Mouse (Mus musculus): ENCODE results near the gene Rasl10a. TPM values are rescaled to one million over a fixed set of nuclear protein-coding genes. Genes with fewer than 3 reads are reported as not detected.

Rasl10a gene
- total and polyA plus RNA-seq, 2 experiments from 2014 or later, result 2.3 to 5.3 TPM

GRCm38 (mm10) chr11:5037146-5037854, 20.6 kb upstream of the Rasl10a start:
- H3K36me3 ChIP-seq (ENCODE audit: insufficient read depth), result peaks cover 94% of the 10 kb centered on the region
- H3K4me1 ChIP-seq (ENCODE audit: insufficient read depth), result no peaks in the 10 kb centered on the region
- no peak overlapping the region for H3K4me3 ChIP-seq (ENCODE audit: low read depth, low read length)
- no peak overlapping the region for H3K27ac ChIP-seq (ENCODE audit: low read depth, low read length)
- H3K4me2 ChIP-seq (ENCODE audit: low read depth), result no peak overlapping the region
- DNase-seq, result no peak
- no peaks in the 10 kb centered on the region for H3K9me3 ChIP-seq (ENCODE audit: low read length)
- ATAC-seq, result no peak
- no peak overlapping the region for H3K9ac ChIP-seq
- H3K27me3 ChIP-seq (ENCODE audit: insufficient read depth, low read length), result no peaks in the 10 kb centered on the region
- WGBS, result 84% methylated on average over 8 of the region's 8 CpGs
- no peak for TF ChIP-seq CTCF (IDR thresholded peaks at IDR 0.05; ENCODE audit: low read depth)

GRCm38 (mm10) chr11:5040585-5040984, 17.3 kb upstream of the Rasl10a start:
- Histone ChIP-seq H3K27ac (ENCODE audit: low read depth, low read length) (no peak overlapping the region), H3K9ac (no peak overlapping the region), H3K4me3 (ENCODE audit: low read depth, low read length) (no peak overlapping the region), H3K4me2 (ENCODE audit: low read depth) (no peak overlapping the region), H3K9me3 (ENCODE audit: low read length) (no peaks in the 10 kb centered on the region), H3K4me1 (ENCODE audit: insufficient read depth) (no peaks in the 10 kb centered on the region), H3K36me3 (ENCODE audit: insufficient read depth) (peaks cover 72% of the 10 kb centered on the region), H3K27me3 (ENCODE audit: insufficient read depth, low read length) (no peaks in the 10 kb centered on the region)
- no peak for DNase-seq
- WGBS, result 95% methylated on average over 5 of the region's 5 CpGs
- ATAC-seq, result no peak
- TF ChIP-seq CTCF (IDR thresholded peaks at IDR 0.05; ENCODE audit: low read depth), result no peak

GRCm38 (mm10) chr11:5041144-5041780, 16.7 kb upstream of the Rasl10a start:
- 88% methylated on average over 18 of the region's 18 CpGs for WGBS
- H3K27ac ChIP-seq (ENCODE audit: low read depth, low read length), result no peak overlapping the region
- H3K27me3 ChIP-seq (ENCODE audit: insufficient read depth, low read length), result no peaks in the 10 kb centered on the region
- H3K4me2 ChIP-seq (ENCODE audit: low read depth), result no peak overlapping the region
- H3K36me3 ChIP-seq (ENCODE audit: insufficient read depth), result peaks cover 65% of the 10 kb centered on the region
- H3K9ac ChIP-seq, result no peak overlapping the region
- ATAC-seq, result no peak
- no peak for TF ChIP-seq CTCF (IDR thresholded peaks at IDR 0.05; ENCODE audit: low read depth)
- no peaks in the 10 kb centered on the region for H3K9me3 ChIP-seq (ENCODE audit: low read length)
- no peak overlapping the region for H3K4me3 ChIP-seq (ENCODE audit: low read depth, low read length)
- no peak for DNase-seq
- no peaks in the 10 kb centered on the region for H3K4me1 ChIP-seq (ENCODE audit: insufficient read depth)

GRCm38 (mm10) chr11:5042645-5043381, 15.1 kb upstream of the Rasl10a start:
- H3K27me3 ChIP-seq (ENCODE audit: insufficient read depth, low read length), result no peaks in the 10 kb centered on the region
- no peak for TF ChIP-seq CTCF (IDR thresholded peaks at IDR 0.05; ENCODE audit: low read depth)
- H3K4me1 ChIP-seq (ENCODE audit: insufficient read depth), result no peaks in the 10 kb centered on the region
- H3K36me3 ChIP-seq (ENCODE audit: insufficient read depth), result peaks cover 50% of the 10 kb centered on the region
- ATAC-seq, result no peak
- DNase-seq, result no peak
- no peak overlapping the region for H3K27ac ChIP-seq (ENCODE audit: low read depth, low read length)
- no peak overlapping the region for H3K9ac ChIP-seq
- 90% methylated on average over 8 of the region's 8 CpGs for WGBS
- H3K4me2 ChIP-seq (ENCODE audit: low read depth), result no peak overlapping the region
- no peak overlapping the region for H3K4me3 ChIP-seq (ENCODE audit: low read depth, low read length)
- no peaks in the 10 kb centered on the region for H3K9me3 ChIP-seq (ENCODE audit: low read length)

GRCm38 (mm10) chr11:5046321-5046926, 11.5 kb upstream of the Rasl10a start:
- Histone ChIP-seq H3K36me3 (ENCODE audit: insufficient read depth) (peaks cover 17% of the 10 kb centered on the region), H3K27ac (ENCODE audit: low read depth, low read length) (no peak overlapping the region), H3K4me2 (ENCODE audit: low read depth) (no peak overlapping the region), H3K4me1 (ENCODE audit: insufficient read depth) (no peaks in the 10 kb centered on the region), H3K27me3 (ENCODE audit: insufficient read depth, low read length) (no peaks in the 10 kb centered on the region), H3K4me3 (ENCODE audit: low read depth, low read length) (no peak overlapping the region), H3K9me3 (ENCODE audit: low read length) (no peaks in the 10 kb centered on the region), H3K9ac (no peak overlapping the region)
- ATAC-seq (no peak), DNase-seq (no peak)
- 47% methylated on average over 12 of the region's 12 CpGs for WGBS
- TF ChIP-seq CTCF (IDR thresholded peaks at IDR 0.05; ENCODE audit: low read depth), result no peak

- Histone ChIP-seq H3K4me1 (ENCODE audit: insufficient read depth) (peaks cover 6% of the 10 kb centered on the region; the same call in 1 of the 2 replicates), H3K9me3 (ENCODE audit: low read length) (no peaks in the 10 kb centered on the region), H3K4me2 (ENCODE audit: low read depth) (no peak overlapping the region), H3K27me3 (ENCODE audit: insufficient read depth, low read length) (no peaks in the 10 kb centered on the region), H3K4me3 (ENCODE audit: low read depth, low read length) (no peak overlapping the region), H3K27ac (ENCODE audit: low read depth, low read length) (no peak overlapping the region), H3K9ac (no peak overlapping the region), H3K36me3 (ENCODE audit: insufficient read depth) (no peaks in the 10 kb centered on the region)
- no peak for ATAC-seq
- no peak for DNase-seq
- WGBS, result 76% methylated on average over 10 of the region's 10 CpGs
- TF ChIP-seq CTCF (IDR thresholded peaks at IDR 0.05; ENCODE audit: low read depth), result no peak
Measured at GRCm38 (mm10) chr11:5051629-5052028, 6.3 kb upstream of the Rasl10a start.
